Mouse (Mus musculus) c-Kit-positive CD71-negative TER-119-negative erythroid progenitor cells, embryonic 14.5 days (primary cell): ENCODE measurements around the gene Emcn.

Experiments
- DNase-seq: peaks from one replicate; pipeline ENCODE4 v3.0.0-alpha.2; 2013; ENCODE audit warnings: low read depth

Emcn gene

DNA sequence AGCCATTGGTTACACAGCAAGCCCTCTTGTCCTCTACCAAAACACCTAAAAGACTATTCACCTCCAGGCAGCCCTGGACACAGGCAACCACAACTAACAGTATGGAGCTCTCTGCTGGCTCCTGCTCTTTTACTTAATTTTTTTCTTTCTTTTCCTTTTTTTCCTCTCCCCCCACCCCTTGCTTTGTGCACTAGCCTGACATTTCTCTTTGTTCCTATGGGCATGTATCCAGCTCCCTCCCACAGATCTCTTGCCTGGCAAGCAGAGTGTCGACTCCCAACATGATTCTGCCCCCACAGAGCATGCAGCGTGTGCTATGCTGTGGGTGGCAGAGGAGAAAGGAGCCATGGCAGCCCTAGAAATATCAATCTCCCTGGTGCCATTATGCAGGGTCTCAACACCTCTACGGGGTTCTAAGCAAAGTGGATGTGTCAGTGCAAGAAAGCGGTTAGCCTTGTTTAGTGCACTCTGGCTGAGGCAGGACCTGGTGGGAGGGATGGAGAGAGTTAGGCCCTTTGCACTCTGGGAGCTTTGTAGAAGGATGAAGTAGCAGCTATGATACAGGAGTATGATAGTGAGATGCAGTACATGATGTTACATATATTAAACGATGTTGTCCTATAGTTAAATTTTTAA is 74.7 kb downstream of the Emcn start:
- DNase-seq = no peak

GRCm38 (mm10) chr3:137418636-137419035 is 77.8 kb downstream of the Emcn start:
- peak; percentile 2 for DNase-seq

DNA sequence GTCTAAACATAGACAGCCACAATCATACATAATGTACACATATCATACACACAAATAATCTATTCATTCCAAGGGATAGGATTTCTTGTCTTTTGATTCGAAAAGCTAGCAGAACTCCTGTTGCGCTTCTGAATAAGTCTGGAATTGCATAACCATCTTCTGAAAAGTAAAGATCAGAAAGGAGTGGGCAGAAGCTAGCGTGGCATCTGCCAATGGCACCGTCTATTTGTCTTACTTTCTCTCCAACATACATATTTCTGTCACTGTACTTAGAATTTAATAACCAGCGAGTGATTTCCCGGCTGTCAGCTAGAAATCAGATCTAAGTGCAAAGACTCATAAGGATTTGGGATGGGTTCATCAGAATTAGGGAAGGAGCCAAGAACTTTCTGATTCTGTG is 88.6 kb downstream of the Emcn start:
- no peak for DNase-seq

- DNase-seq = no peak
Observed at GRCm38 (mm10) chr3:137464902-137465629, 124.2 kb downstream of the Emcn start.

DNA sequence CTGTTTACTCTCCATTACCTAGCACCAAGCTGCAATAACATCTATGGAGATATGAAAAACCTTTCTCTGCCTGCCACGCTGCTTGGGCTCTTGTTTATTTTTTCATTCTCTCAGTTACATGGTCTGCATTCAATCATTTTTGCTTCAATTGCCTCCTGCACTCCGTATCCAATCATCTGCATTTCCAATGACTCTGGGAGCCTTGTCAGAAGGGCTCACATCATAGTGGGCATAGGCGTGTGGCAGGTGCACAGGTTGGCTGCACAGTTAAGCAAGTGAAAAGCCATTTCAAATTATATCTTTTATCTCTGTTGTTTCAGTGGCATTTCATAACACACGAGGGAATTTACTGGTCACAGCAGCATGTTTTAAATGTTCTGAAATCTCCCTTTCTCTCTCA is 125.1 kb downstream of the Emcn start:
- no peak for DNase-seq

DNA sequence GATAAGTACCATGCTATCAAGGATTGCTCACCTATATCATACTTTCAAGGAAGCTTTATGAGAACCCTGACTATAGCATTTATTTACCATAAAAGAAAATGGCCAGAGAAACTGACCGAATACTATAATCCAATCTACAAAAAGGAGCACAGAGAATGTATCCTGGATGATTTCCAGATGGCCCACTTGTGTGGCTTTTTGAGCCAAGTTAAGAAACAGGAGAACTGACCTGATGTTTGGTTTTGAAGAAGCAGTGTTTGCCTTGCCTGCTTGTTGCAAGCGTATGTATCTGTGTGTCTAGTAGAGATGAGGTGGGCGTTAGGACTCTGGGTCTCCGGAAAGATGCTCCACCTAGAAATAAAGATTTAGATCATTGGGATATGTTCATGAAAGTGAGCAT is 125.9 kb downstream of the Emcn start:
- DNase-seq = no peak

GRCm38 (mm10) chr3:137467386-137467785 is 126.5 kb downstream of the Emcn start:
- DNase-seq = no peak

DNA sequence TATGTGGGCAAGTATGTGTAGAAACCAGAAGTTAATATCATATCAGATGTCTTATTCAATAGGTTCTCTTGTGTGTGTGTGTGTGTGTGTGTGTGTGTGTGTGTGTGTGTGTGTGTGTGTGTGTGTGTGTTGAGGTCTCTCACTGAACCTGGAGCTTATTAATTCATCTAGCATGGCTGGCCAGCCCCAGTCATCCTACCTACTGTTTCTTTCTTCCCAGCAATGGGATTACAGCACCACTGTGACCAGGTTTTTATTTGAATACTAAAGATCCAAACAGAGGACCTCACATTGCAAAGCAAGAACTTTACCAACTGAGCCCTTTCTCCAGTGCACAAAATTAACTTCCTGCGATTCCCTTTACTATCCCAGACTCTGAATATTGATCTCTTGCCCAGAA is 131.3 kb downstream of the Emcn start:
- DNase-seq = no peak

DNA sequence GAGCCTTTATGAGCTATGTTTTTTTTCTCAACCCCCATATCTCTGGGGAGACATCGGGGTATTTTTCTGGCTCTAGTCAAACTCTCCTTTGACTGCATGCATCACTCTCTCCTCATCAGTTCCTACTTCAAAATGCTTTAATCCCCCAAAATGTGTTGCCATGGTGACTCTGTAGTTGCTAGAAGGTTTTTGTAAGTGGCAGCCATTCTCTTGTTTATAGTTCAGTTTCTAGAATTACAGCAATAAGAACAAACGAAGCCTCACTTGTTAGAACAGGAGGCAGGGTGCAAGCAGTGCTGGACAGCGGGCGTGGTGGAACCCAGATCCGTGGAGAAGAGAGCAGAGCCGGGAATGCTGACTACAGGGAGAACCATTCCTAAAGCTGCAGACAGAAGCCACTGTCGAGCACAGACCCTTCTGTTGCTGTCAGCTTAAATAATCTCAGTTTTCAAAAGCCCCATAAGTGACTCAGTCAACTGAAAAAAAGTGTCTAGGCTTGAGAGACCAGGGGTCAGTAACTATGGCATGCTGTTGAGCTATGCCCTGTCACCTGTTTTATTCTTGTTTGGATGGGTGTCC is 139.0 kb downstream of the Emcn start:
- no peak for DNase-seq

DNA sequence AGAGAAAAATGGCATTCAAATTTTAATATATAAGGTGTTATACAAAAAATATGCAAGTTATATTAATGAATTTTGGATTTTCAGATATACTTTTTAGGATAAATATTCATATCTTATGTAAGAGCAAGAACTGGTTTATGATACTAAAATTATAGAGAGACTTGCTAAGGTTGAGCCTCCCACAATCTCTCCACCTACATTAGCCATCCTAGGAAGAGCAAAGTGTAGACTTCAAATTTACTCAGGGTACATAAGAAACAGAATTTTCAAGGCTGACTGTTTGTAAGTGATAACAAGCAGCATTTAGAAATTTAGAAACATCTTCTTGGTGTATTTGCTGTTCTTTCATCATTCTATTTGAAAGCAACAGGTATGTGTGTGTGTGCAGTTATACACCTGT is 140.3 kb downstream of the Emcn start:
- no peak for DNase-seq
